Mouse (Mus musculus): ENCODE measurements at regions not wholly inside any gene's neighbourhood (a gene's known extent, or its start where the extent isn't known, plus 50 kb on each side); places are given as distances from the start of the nearest gene placed in this dataset.

DNA sequence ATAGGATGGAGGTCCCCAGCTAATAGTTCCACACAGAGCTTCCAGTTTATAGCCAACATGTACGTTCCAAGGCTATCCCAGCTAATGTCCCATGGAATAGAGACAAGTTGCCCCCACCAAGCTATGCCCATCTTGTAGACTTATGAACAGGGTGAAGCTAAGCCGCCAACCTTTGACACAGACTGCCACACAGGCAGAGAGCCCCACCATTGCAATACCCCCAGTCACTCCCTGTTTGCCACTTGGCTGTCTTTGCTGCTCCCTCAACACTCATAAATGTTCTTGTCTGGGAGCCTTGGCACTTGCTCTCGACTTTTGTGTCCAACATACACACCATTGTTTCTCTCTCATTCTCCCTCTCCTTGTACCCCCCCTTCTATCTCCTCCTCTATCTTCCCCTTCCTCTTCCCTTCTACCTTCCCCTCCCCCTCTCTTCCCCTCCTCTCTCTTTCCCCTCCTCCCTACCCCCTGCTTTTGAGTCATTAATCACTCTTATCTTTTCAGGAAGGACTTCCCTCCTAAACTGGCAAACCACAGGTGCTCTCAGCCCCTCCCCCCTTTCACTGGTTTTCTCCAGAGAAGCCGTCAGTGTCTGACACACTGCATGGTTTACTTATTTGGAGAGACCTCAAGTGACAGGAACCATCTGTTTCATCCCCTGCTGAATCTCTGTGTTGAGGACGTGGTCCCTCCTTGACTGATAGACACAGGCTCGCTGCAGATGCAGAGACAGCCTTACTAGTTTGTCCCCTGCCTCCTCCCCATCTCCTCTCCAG lies 148.2 kb downstream of the Kdr start:
- no peak for DNase-seq (ENCODE audit: low spot score in 2 of 2)

GRCm38 (mm10) chr5:75828332-75828731 lies 149.9 kb downstream of the Kdr start:
- no peak for DNase-seq (ENCODE audit: low spot score in 2 of 2)

GRCm38 (mm10) chr5:75826283-75827098 lies 151.8 kb downstream of the Kdr start:
- no peak for DNase-seq (ENCODE audit: low spot score in 2 of 2)

DNA sequence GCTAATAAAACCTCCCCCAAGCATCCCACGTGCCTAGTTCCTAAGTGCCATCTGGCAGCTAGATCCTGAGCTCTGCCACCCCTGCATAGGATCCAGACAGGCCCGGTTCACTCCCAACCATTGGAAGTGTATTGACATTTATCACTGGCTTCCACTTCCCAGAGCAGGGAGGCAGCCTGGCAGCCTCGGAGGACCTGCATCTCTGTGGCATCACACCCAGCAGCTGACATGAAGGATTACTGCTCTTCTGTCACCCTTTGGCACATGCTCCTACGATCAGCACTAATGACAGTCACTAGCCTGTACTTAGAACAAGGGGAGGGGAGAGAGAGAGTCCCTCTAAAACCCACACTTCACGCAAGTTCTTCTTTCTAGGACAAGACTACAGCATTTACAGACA lies 152.7 kb downstream of the Kdr start:
- no peak for DNase-seq (ENCODE audit: low spot score in 2 of 2)

GRCm38 (mm10) chr5:75824660-75825059 lies 153.6 kb downstream of the Kdr start:
- DNase-seq (ENCODE audit: low spot score in 2 of 2) = no peak

DNA sequence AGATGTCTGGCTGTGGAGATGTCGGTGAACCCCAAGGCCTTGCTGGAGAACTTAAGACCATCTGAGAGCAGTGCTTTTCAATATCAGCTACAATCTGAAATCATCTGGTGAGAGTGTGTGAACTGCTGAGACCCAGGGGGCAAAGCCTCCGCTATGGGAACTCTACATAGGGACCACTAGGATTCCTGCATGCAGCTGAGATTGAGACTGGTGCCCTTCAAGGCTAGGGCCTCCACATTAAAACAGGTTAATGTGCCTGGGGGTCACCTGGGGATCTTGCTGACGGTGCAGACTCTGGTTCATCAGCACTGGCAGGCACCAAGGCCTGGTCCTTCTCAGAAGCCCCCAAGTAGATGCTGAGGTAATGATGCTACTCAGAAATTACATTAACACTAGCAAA lies 154.6 kb downstream of the Kdr start:
- DNase-seq (ENCODE audit: low spot score in 2 of 2) = no peak

DNA sequence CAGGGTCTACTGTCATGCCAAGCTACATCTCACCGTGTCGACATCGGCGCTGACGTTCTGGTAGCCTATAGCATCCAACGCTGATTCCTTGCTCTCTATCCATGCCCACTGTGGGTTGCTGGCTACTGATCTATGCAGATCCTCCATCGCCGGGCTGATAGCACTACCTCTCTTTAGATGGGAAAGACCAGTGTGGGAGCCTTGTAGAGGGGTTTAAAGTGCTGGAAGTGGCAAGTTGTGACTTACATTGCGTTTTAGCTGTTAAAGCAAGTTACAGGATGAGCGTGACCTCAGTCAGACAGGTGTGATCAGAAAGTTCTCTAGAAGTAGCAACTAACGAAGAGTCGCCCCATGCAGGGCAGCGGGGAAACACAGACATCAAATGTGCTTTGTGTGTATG lies 160.9 kb downstream of the Kdr start:
- no peak for DNase-seq (ENCODE audit: low spot score in 2 of 2)

DNA sequence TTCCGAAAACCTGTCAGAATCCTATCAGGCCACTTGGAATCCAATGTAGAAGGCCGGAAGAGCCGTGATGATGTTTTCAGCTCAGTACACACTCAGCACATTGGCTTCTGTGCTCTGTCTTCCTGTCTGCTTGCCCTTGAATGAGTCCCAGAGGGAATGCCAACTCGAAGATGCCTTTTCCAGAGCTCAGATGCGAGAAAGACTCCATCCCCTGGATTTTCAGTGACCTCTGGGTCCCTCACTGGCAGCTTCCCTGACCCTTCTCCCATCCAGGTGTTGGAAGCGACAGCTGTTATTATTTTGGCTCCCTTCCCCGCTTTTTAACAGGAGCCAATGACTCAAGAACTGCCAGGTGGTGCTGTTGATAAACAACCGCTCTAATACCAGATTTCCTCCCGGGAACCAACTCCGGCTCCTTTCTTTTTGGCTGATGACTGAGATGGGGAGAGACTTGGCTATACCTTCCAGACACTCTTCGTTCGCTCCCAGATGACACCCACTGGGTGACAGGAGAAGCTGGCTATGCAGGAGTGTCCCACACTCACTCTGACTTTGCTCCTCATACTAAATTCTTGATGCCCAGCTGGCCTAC lies 163.8 kb downstream of the Kdr start:
- no peak for DNase-seq (ENCODE audit: low spot score in 2 of 2)

GRCm38 (mm10) chr5:75812686-75813085 lies 165.6 kb downstream of the Kdr start:
- DNase-seq (ENCODE audit: low spot score in 2 of 2) = no peak

DNA sequence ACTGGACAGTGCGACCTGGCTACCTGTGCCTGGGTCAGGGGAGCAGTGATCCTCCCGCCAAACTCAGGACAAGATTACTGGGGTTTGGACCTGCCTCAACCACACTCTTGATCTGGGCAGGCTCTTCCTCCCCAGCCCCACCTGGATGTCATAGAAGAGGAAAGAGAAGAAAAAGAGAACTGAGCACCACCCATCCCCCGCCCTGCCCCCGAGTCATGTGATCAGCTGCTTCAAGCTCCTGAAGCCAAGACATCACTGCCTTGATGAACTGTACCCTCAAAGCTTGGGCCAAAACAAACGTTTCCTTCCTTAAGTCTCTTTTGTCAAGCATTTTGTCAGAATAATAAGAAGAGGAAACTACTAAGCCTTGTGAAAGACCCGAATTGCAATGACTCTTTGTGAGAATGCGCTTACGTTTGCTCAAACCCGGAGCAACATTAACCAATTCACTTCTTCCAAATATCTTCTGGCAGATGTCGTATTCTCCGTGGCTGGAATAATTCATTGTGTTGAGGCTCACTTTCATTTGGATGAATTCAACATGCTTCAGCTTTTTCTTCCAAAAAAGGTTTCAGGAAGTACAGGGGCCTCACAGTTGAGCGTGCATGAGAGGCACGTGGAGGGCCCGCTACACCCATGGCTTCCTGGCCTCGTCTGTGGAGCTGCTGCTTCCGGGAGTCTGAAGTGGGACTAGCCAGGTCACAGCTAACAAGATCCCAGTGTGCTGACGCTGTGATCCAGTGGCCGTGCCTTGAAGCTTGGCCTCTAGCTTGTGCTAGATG lies 169.5 kb downstream of the Kdr start:
- no peak for DNase-seq (ENCODE audit: low spot score in 2 of 2)

- no peak for DNase-seq (ENCODE audit: low spot score in 2 of 2)
Observed at GRCm38 (mm10) chr5:75805011-75805410, 173.2 kb downstream of the Kdr start.

DNA sequence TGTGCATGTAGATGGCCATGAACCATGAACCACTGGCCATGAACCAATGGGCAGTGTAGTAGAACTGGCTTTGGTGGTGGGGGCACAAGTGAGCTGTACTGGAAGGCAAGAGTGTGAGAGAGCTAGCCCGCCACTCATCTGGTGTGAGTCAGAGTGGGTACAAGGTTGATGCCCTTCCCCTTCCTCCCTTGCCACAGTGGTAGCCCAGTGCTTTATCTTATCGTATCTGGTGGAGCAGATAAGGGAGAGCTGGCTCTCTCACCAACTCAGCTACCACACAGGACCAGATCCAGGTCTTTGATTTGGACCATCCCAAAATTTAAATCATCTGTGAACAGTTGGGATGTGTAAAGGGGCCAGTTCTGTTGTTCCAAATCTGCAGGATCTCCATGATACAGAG lies 173.9 kb downstream of the Kdr start:
- no peak for DNase-seq (ENCODE audit: low spot score in 2 of 2)

- DNase-seq (ENCODE audit: low spot score in 2 of 2) = no peak
Observed at GRCm38 (mm10) chr5:75803012-75803411, 175.2 kb downstream of the Kdr start.

- no peak for DNase-seq (ENCODE audit: low spot score in 2 of 2)
Observed at GRCm38 (mm10) chr5:75800040-75800989, 177.9 kb downstream of the Kdr start.

DNA sequence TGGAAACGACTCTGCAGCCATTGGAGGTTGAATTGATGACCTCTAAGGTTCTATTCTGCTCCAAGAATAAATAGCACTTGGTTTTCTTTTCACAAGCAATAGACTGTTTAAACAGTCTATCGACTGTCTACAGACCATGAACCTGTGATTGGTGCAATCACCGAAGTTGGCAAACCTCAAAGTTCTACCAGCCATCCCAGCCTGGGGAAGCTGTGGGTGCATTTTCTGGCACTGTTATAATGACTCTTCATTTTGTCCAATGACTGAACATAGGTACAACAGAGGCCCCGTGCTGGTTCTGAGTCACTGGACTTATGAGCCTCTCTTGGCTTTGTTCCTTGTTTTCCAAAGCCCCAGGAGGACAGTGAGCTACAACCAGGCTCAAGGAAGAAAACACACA lies 178.6 kb downstream of the Kdr start:
- DNase-seq (ENCODE audit: low spot score in 2 of 2) = no peak

DNA sequence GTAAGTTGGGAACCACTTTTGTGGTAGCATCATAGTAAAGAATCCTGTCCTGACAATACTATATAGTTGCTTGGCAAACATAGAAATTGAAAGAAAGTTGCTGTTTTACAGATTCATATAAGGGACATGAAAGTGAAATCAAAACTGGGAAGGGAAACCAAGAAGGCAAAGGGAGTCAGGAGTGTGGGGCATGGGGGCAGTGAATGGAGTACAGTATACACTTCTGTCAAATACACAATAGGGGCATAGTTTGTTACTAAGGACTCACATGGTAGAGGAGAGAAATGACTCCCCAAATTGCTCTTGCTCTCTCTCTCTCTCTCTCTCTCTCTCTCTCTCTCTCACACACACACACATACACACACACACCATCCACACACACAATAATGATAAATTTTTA lies 185.1 kb downstream of the Kdr start:
- no peak for DNase-seq (ENCODE audit: low spot score in 2 of 2)

GRCm38 (mm10) chr5:75791738-75792137 lies 186.5 kb downstream of the Kdr start:
- no peak for DNase-seq (ENCODE audit: low spot score in 2 of 2)

GRCm38 (mm10) chr5:75788087-75788486 lies 190.2 kb downstream of the Kdr start:
- no peak for DNase-seq (ENCODE audit: low spot score in 2 of 2)

GRCm38 (mm10) chr5:75786196-75786595 lies 192.1 kb downstream of the Kdr start:
- DNase-seq (ENCODE audit: low spot score in 2 of 2) = no peak

- no peak for DNase-seq (ENCODE audit: low spot score in 2 of 2)
Observed at GRCm38 (mm10) chr5:75784998-75785593, 193.2 kb downstream of the Kdr start.

All from left cerebral cortex, adult 9 months (tissue).